Mouse (Mus musculus): ENCODE results near the gene B3galt1. TPM values are rescaled to one million over a fixed set of nuclear protein-coding genes. Genes with fewer than 3 reads are reported as not detected.
A peak's percentile ranks its signal among the peaks of the same experiment; 100 is the strongest.

B3galt1 gene
- not detected in 2 replicates for total RNA-seq (2014; fragmentation: Nextera tagmentation)
- 0.11 TPM in 1 of 2 replicates, not detected in the other for total RNA-seq (2017)

GRCm38 (mm10) chr2:67565480-67566331, at the start of gene B3galt1:
B3galt1 (plus strand) TSS chr2:67565871.
- 0 out of 2 replicates have a peak, but pooled peaks have one; percentile 41 for ATAC-seq (replicated peaks; ENCODE audit: low FRiP score, low TSS enrichment, poor library complexity, severe bottlenecking)

GRCm38 (mm10) chr2:67516405-67516804, 49.3 kb upstream of the B3galt1 start:
- ATAC-seq (replicated peaks; ENCODE audit: low FRiP score, low TSS enrichment, poor library complexity, severe bottlenecking): no peak

GRCm38 (mm10) chr2:67535347-67535746, 30.3 kb upstream of the B3galt1 start:
- ATAC-seq (replicated peaks; ENCODE audit: low FRiP score, low TSS enrichment, poor library complexity, severe bottlenecking): no peak

- no peak for ATAC-seq (replicated peaks; ENCODE audit: low FRiP score, low TSS enrichment, poor library complexity, severe bottlenecking)
Observed at GRCm38 (mm10) chr2:67539426-67539825, 26.2 kb upstream of the B3galt1 start.

- ATAC-seq (replicated peaks; ENCODE audit: low FRiP score, low TSS enrichment, poor library complexity, severe bottlenecking): no peak
Observed at GRCm38 (mm10) chr2:67541957-67542696, 23.5 kb upstream of the B3galt1 start.

- no peak for ATAC-seq (replicated peaks; ENCODE audit: low FRiP score, low TSS enrichment, poor library complexity, severe bottlenecking)
Observed at GRCm38 (mm10) chr2:67544426-67544825, 21.2 kb upstream of the B3galt1 start.

GRCm38 (mm10) chr2:67564851-67565479, 706 bp upstream of the B3galt1 start:
- no peak for ATAC-seq (replicated peaks; ENCODE audit: low FRiP score, low TSS enrichment, poor library complexity, severe bottlenecking)

- ATAC-seq (replicated peaks; ENCODE audit: low FRiP score, low TSS enrichment, poor library complexity, severe bottlenecking): no peak
Observed at GRCm38 (mm10) chr2:67566566-67566965, 895 bp downstream of the B3galt1 start.

- no peak for ATAC-seq (replicated peaks; ENCODE audit: low FRiP score, low TSS enrichment, poor library complexity, severe bottlenecking)
Observed at GRCm38 (mm10) chr2:67567141-67567680, 1.5 kb downstream of the B3galt1 start.

GRCm38 (mm10) chr2:67576634-67577033, 11.0 kb downstream of the B3galt1 start:
- ATAC-seq (replicated peaks; ENCODE audit: low FRiP score, low TSS enrichment, poor library complexity, severe bottlenecking): no peak

GRCm38 (mm10) chr2:67583091-67583490, 17.4 kb downstream of the B3galt1 start:
- ATAC-seq (replicated peaks; ENCODE audit: low FRiP score, low TSS enrichment, poor library complexity, severe bottlenecking): no peak

- no peak for ATAC-seq (replicated peaks; ENCODE audit: low FRiP score, low TSS enrichment, poor library complexity, severe bottlenecking)
Observed at GRCm38 (mm10) chr2:67590408-67590807, 24.7 kb downstream of the B3galt1 start.

- no peak for ATAC-seq (replicated peaks; ENCODE audit: low FRiP score, low TSS enrichment, poor library complexity, severe bottlenecking)
Observed at GRCm38 (mm10) chr2:67591831-67592629, 26.4 kb downstream of the B3galt1 start.

GRCm38 (mm10) chr2:67622902-67623301, 57.2 kb downstream of the B3galt1 start:
- ATAC-seq (replicated peaks; ENCODE audit: low FRiP score, low TSS enrichment, poor library complexity, severe bottlenecking): no peak

- no peak for ATAC-seq (replicated peaks; ENCODE audit: low FRiP score, low TSS enrichment, poor library complexity, severe bottlenecking)
Observed at GRCm38 (mm10) chr2:67627667-67628066, 62.0 kb downstream of the B3galt1 start.

GRCm38 (mm10) chr2:67628289-67628688, 62.6 kb downstream of the B3galt1 start:
- no peak for ATAC-seq (replicated peaks; ENCODE audit: low FRiP score, low TSS enrichment, poor library complexity, severe bottlenecking)

- no peak for ATAC-seq (replicated peaks; ENCODE audit: low FRiP score, low TSS enrichment, poor library complexity, severe bottlenecking)
Observed at GRCm38 (mm10) chr2:67654847-67655246, 89.2 kb downstream of the B3galt1 start.

GRCm38 (mm10) chr2:67657372-67657771, 91.7 kb downstream of the B3galt1 start:
- ATAC-seq (replicated peaks; ENCODE audit: low FRiP score, low TSS enrichment, poor library complexity, severe bottlenecking): no peak

- ATAC-seq (replicated peaks; ENCODE audit: low FRiP score, low TSS enrichment, poor library complexity, severe bottlenecking): no peak
Observed at GRCm38 (mm10) chr2:67658091-67658490, 92.4 kb downstream of the B3galt1 start.

Data from megakaryocyte-erythroid progenitor cell, adult 5-6 weeks (primary cell).